Mouse (Mus musculus) spleen, adult 2 months (tissue): ENCODE data around the gene Srd5a1. TPM values are rescaled to one million over a fixed set of nuclear protein-coding genes. Genes with fewer than 3 reads are reported as not detected.

Experiments used
- DNase-seq, 2 experiments: peaks; one replicate each; pipeline versions ENCODE4 v3.0.0 to v3.0.0-alpha.2; 2012 to 2021; ENCODE audit warnings: low spot score in 2 of 2, low read depth in 1 of 2
- H3K27ac ChIP-seq: fragments of 200-500 bp; 2 replicates; pipeline ENCODE4 v1.5.1; 2012; ENCODE audit warnings: low read length, inconsistent platforms; ENCODE audit not compliant: insufficient read depth
- H3K27me3 ChIP-seq: fragments of 200-500 bp; 2 replicates; pipeline ENCODE4 v1.6.1; 2012; ENCODE audit warnings: mild to moderate bottlenecking, moderate library complexity, low read length, inconsistent platforms; ENCODE audit not compliant: control insufficient read depth, insufficient read depth
- H3K36me3 ChIP-seq: fragments of 200-500 bp; 2 replicates; pipeline ENCODE4 v1.6.1; 2012; ENCODE audit warnings: mild to moderate bottlenecking, low read length, inconsistent platforms; ENCODE audit not compliant: control insufficient read depth, insufficient read depth
- H3K4me1 ChIP-seq: fragments of 200-500 bp; 2 replicates; pipeline ENCODE4 v1.6.1; 2011; ENCODE audit warnings: inconsistent platforms; ENCODE audit not compliant: control insufficient read depth, insufficient read depth, insufficient read length
- H3K4me3 ChIP-seq: fragments of 200-500 bp; 2 replicates; pipeline ENCODE4 v1.5.1; 2011; ENCODE audit warnings: mild to moderate bottlenecking, inconsistent platforms; ENCODE audit not compliant: insufficient read depth, insufficient read length; ENCODE audit errors: extremely low read depth
- CTCF ChIP-seq: fragments of 200-500 bp; IDR thresholded peaks from 2 replicates; pipeline ENCODE4 v1.5.1; 2011; ENCODE audit warnings: mild to moderate bottlenecking, inconsistent platforms; ENCODE audit not compliant: insufficient read depth, insufficient read length, insufficient replicate concordance; ENCODE audit errors: extremely low read depth
- POLR2A ChIP-seq: fragments of 200-500 bp; IDR thresholded peaks from 2 replicates; pipeline ENCODE4 v1.6.1; 2011; ENCODE audit warnings: low read depth, low read length, inconsistent platforms
- WGBS: fragments of 180-500 bp; shearing (Covaris S2); methylation state at CpG from one replicate; pipeline ENCODE4 v1.1.7; 2018; 5-methylcytosine and 5-hydroxymethylcytosine counted together
- polyA plus RNA-seq: library from polyadenylated mRNA; depleted of rRNA; stranded (reverse); fragments of >200 nt; gene quantifications from 2 replicates; pipeline ENCODE4 v1.2.3, GENCODE M21; 2012

Gene Srd5a1
- polyA plus RNA-seq, 1 experiment = 0.82 TPM

DNA sequence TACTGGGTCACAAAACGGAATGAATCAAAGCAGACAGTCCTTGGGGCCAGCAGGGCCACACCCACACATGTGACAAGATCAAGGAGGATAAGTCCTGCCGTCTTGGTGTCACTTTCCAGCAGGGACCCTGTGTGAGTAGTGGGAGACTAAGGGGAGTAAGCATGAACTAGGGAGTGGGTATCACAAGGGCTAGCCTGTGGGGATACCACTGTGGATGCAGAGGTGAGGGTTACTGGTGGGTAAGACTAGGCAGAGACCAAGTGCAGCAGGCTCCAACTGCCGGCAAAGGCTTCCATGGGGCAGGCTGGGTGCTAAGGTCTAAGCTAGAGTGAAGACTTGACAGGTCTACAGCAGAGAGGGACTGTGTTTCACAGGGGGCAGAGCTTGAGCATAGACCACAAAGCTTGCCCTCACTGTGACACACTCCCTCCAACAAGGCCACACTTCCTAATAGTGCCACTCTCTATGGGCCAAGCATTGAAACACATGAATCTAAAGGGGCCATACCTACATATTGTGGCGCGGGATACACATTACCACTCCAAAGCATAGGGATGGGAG is 31.5 kb upstream of the Srd5a1 start:
- Histone ChIP-seq H3K4me1 (no peaks in the 10 kb centered on the region), H3K27me3 (no peaks in the 10 kb centered on the region), H3K36me3 (peaks cover 8% of the 10 kb centered on the region), H3K27ac (no peak overlapping the region), H3K4me3 (no peak overlapping the region)
- no peak for TF ChIP-seq POLR2A
- no peak for TF ChIP-seq CTCF
- no peak for DNase-seq
- 84% methylated on average over 5 of the region's 5 CpGs for WGBS

DNA sequence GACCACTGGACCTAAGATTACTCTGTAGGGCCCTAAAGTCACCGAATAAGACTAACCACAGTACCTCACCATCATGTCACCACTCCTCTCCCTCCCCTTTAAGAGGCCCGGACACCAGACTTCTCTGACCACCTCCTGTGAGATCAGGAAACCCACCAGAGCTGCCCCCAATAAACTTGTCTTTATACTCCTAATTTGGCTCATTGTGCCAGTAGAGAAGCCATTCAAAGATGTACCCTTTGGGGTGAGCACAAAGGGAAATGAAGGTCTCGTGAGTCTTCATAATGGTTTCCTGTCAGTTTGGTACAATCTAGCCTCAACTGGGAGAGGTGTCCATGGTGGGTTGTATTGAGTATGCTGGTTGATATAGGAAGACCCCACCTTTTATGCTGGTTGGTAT is 29.8 kb upstream of the Srd5a1 start:
- Histone ChIP-seq H3K27ac (no peak overlapping the region), H3K27me3 (no peaks in the 10 kb centered on the region), H3K4me1 (no peaks in the 10 kb centered on the region), H3K4me3 (no peak overlapping the region), H3K36me3 (peaks cover 13% of the 10 kb centered on the region)
- WGBS = 75% methylated on average over 3 of the region's 3 CpGs
- DNase-seq = no peak
- TF ChIP-seq POLR2A (no peak), CTCF (no peak)

DNA sequence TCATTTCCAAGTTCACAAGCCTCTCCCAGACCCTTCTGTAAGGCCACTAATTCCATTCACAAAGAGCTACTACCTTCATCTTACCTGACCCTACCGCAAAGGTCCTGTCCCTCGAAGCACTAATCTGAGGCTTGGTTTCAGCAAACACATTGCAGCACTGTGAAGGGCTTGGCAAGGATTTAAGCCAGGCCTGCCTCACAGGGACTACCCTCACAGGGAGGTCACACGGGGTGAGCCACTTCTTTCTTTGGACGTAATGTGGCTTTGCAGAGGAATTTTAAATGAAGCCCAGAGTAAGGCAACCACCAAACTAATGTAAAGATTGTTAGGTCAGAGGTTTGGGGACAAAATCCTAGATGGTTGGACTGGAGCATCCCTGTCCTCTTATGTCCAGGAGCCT is 29.3 kb upstream of the Srd5a1 start:
- 91% methylated on average over 4 of the region's 4 CpGs for WGBS

DNA sequence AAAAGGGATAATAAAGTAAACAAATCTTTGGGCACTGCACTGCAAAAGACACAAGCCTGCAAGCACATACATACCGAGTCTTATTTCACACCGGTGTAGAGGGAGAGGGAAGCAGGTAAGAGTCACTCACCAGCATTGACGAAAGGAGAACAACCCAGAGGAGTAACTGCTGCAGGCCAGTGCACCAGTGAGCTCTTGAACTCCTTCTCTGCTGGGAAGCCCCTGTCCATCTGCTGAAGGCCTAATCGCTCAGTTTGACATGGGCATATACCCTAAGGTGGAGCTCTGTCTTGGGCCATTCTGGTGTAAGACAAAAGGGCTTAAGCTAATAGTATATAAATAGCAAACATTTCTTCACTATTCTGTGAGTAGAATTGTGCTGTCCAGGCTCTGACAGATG is 28.9 kb upstream of the Srd5a1 start:
- Histone ChIP-seq H3K36me3 (peaks cover 20% of the 10 kb centered on the region), H3K27me3 (no peaks in the 10 kb centered on the region), H3K27ac (no peak overlapping the region), H3K4me3 (no peak overlapping the region), H3K4me1 (no peaks in the 10 kb centered on the region)
- TF ChIP-seq CTCF = no peak
- TF ChIP-seq POLR2A = no peak
- WGBS = 96% methylated on average over 4 of the region's 4 CpGs
- DNase-seq = no peak

More for the DNA sequence above, 29.3 kb upstream of the Srd5a1 start:
- no peaks in the 10 kb centered on the region for H3K27me3 ChIP-seq
- no peak for TF ChIP-seq CTCF
- no peak for TF ChIP-seq POLR2A
- peaks cover 17% of the 10 kb centered on the region for H3K36me3 ChIP-seq
- no peaks in the 10 kb centered on the region for H3K4me1 ChIP-seq
- H3K4me3 ChIP-seq = no peak overlapping the region
- no peak overlapping the region for H3K27ac ChIP-seq
- DNase-seq = no peak

DNA sequence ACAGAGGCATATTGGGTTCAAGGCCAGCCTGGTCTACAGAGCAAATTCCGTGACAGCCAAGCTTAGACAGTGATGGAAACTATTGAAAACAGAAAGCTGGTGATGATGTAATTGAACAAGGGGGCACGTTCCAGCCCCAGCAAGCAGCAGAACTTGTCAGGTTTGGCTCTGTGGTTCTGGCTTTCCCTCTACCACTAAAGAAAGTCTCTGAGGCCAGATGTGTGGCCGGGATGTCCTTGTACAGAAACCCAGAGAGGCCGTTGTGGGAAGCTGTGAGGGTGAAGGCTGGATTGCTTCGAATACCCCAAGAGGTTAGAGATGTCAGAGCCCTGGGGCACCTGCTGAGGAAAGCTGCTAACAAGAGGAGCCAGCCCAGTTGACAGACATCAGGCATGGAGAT is 28.0 kb upstream of the Srd5a1 start:
- Histone ChIP-seq H3K27me3 (no peaks in the 10 kb centered on the region), H3K4me3 (no peak overlapping the region), H3K27ac (no peak overlapping the region), H3K4me1 (no peaks in the 10 kb centered on the region), H3K36me3 (peaks cover 29% of the 10 kb centered on the region)
- WGBS = 88% methylated on average over 5 of the region's 5 CpGs
- no peak for TF ChIP-seq CTCF
- no peak for TF ChIP-seq POLR2A
- no peak for DNase-seq

DNA sequence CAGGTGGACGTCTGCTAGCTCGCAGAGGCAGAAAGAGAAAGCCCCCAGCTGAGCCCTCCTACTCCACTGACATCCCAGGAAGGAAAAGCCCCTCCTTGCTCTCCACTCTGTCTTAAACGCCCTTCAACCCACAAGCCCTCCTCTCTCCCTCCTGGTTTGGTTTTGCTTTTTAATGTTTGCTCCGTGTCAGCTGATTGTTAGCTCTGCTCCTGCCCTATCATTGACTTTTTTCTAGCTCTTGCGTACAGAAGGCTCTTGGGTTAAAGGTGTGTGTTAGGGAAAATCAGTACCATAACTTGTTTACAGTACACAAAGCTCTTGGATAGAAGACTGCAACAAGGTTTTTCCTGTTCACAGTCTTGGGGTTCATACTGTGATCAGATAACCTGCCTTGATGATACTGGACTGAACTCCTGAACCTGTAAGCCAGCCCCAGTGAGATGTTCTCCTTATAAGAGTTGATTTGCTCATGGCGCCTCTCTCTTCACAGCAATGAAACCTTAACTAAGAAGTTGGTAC is 26.9 kb upstream of the Srd5a1 start:
- H3K36me3 ChIP-seq = peaks cover 37% of the 10 kb centered on the region
- no peak for DNase-seq
- H3K4me3 ChIP-seq = no peak overlapping the region
- 81% methylated on average over 6 of the region's 6 CpGs for WGBS
- no peaks in the 10 kb centered on the region for H3K27me3 ChIP-seq
- TF ChIP-seq CTCF = no peak
- TF ChIP-seq POLR2A = no peak
- no peaks in the 10 kb centered on the region for H3K4me1 ChIP-seq
- H3K27ac ChIP-seq = no peak overlapping the region

DNA sequence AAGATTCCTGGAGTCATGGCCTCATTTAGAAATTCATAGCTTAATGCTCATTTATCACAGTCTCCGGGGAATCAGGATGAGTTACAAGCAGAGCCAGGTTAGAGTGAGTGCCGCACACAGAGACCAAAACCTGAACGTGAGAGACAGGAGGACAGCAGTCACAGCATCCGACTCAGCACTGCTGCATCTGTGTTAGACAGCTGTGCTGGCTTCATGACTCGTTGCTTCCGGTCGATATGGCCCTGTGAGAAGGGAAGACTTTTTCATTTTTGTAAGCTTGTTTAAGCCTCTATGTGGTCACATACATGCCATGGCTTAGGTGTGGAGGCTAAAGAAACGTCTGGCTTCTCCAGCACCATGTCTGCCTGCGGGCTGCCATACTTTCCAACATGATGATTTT is 26.4 kb upstream of the Srd5a1 start:
- no peak for DNase-seq
- TF ChIP-seq POLR2A (no peak), CTCF (no peak)
- Histone ChIP-seq H3K36me3 (peaks cover 40% of the 10 kb centered on the region), H3K27me3 (no peaks in the 10 kb centered on the region), H3K4me3 (no peak overlapping the region), H3K4me1 (no peaks in the 10 kb centered on the region), H3K27ac (no peak overlapping the region)
- WGBS = 90% methylated on average over 9 of the region's 9 CpGs
